Mouse (Mus musculus) erythroblast, adult 5-6 weeks (primary cell): ENCODE data around the gene Bcl2l11. TPM values are rescaled to one million over a fixed set of nuclear protein-coding genes. Genes with fewer than 3 reads are reported as not detected.

Source experiments
- ATAC-seq: replicated peaks from 2 replicates; pipeline ENCODE4 v1.8.0; 2016; ENCODE audit warnings: moderate number of reproducible peaks, mild to moderate bottlenecking, moderate TSS enrichment, inconsistent platforms; ENCODE audit not compliant: poor library complexity, low FRiP score, severe bottlenecking
- total RNA-seq, 2 experiments: library from RNA; stranded (forward) in 1 of 2; stranded (reverse) in 1 of 2; fragments of 150-400 nt in 1 of 2; fragments of 200-764, 138-1000 nt in 1 of 2; gene quantifications; 2 replicates each; pipeline versions ENCODE4 v1.2.3 to v1.2.4; 2015 to 2017; ENCODE audit warnings: low replicate concordance in 2 of 2

Gene Bcl2l11
- total RNA-seq, 2 experiments from 2014 or later, result 3.8 to 14.8 TPM

GRCm38 (mm10) chr2:128197379-128197778 is 71.5 kb downstream of the Bcl2l11 start:
- no peak for ATAC-seq

- no peak for ATAC-seq
These were observed 77.3 kb downstream of the Bcl2l11 start for GRCm38 (mm10) chr2:128203147-128203546.

DNA sequence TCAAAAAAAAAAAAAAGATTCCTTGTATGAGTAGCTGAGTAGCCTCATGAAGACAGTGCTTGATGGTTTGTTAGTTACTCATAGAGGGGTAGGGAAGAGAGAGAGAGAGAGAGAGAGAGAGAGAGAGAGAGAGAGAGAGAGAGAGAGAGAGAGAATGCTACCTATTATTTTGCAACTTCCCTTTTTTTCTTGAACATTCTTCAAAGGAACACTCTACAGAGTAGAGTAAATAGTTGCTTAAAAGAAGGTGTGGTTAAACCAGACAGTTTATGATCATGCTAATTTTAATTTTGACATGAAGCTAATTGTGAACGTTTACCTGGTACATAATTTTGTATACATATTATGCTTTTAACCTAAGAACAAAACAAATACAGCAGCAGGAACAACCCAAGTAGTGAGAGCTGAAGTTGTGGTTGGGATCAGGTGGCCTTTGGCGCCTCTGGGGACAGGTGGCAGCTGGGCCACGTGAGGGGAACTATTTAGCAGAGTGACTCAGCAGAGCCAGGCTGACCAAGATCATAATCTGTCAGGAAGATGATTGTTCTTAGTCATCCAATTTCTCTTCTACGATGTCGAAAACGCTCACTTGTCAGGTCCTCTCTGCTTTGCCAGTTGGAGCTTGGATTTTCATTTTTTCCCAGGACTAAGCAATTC is 78.0 kb downstream of the Bcl2l11 start:
- ATAC-seq, result no peak

DNA sequence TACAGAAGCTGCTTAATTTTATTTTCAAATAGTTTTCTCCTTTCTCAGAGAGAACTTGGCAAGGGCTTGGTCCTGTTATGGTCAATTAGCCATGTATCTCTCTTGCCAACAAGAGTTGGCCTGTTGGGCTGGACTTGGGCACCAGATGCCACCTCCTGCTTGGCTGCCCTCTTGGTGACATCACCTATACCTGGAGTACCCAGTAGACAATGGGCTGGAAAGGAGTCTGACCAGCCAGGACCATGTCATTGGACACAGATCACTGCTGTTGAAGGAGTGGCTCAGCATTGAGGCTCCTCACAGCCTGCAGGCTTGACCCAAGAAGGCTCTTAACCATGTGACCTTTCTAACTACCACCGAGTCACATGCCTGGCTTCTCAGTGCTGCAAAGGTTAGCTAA is 82.7 kb downstream of the Bcl2l11 start:
- ATAC-seq, result no peak

DNA sequence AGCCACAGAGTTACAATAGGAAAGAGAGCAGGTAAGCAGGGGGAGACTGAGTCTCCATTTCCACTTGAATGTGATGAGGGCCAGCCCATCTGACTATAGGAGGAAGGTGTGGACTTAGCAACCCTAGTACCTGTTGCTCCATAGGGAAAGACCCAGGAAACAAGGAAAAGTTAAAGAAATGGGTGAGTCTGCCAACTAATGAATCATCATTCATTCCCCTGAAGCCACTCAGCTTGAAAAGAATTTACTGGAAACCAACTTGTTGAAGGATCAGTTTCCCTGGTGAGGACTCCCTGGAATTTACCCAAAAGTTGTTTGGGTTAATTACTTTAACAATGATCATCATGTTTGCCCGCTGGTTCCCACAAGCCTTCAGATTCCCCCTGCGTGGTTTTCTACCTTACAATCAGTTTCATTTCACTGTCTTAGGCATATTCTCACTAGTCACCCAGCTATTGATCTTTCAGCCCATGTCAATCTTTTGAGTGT is 84.0 kb downstream of the Bcl2l11 start:
- no peak for ATAC-seq

GRCm38 (mm10) chr2:128210376-128210775 is 84.5 kb downstream of the Bcl2l11 start:
- no peak for ATAC-seq

GRCm38 (mm10) chr2:128211022-128211880 is 85.4 kb downstream of the Bcl2l11 start:
- no peak for ATAC-seq

DNA sequence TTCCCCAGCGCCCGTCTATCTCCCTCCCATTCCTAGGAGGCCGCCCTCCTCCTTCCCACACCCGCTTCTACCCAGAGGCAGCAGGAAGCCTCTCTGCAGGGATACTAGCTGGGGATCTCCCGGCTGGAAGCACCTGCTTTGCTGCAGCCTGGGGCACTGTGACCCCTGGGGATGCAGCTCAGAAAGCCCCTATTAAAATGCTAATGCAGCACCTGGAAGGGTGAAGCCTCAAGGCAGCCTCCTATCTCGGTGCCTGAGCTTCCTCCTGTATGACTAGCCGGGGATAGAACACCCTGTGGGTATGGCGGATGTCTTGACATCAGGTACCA is 86.0 kb downstream of the Bcl2l11 start:
- no peak for ATAC-seq
